ENCODE assay signal across 12 mouse cellular contexts in the genomic region with DNA sequence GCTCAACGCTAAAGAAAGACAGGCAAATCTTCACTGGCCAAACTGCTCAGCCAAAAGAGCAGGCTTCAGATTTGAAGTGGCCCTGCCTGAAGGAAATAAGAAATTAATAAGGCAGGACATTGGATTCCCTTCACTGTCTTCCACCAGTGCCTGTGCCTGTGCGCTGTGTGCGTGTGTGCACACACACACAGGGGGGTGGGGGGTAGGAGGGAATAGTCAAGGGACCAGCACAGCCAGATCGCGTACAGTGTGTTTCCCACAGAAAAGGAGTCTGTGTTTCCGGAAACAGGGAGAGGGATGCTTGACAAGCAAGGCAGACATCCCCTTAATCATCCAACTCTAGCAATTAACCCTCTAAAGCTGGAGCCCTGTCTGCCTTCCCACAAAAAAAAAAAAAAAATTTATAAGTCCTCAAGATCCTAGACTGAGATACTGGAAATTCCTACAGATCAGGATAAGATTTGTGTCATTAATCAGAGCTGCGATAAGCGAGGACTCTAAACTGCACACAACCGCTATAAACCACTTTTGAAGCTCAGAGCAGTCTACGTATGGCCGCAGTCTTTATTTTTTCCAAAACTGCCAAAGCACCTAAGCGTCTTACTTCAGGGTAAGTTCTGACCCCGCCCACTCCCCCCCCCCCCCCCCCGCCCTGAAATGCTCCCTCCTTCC. TPM values are rescaled to one million over a fixed set of nuclear protein-coding genes. Genes with fewer than 3 reads are reported as not detected.
DNase-seq lines count a peak whose midpoint lies in the region; ATAC-seq lines count a peak whose summit lies in the region.
"Had no signal": no experiment of that assay in that cellular context is flagged by ENCODE, and none has a peak within 500 bp of the region (broad histone marks: within the 10 kb centered on the region; RNA-seq: fewer than 3 reads in every experiment).

No protein-coding gene starts in this region.

- H3K9ac ChIP-seq in neural tube, embryonic 11.5 days (ENCODE audit: low read length): no peak overlapping the region
- no peak overlapping the region for H3K9ac ChIP-seq in liver, embryonic 16.5 days (ENCODE audit: low read depth, low read length)

- no peak overlapping the region for H3K4me2 ChIP-seq in neural tube, embryonic 11.5 days (ENCODE audit: low read depth)
- 0 out of 2 replicates have a peak overlapping the region, but pooled peaks have one; percentile 30 for H3K4me2 ChIP-seq in liver, embryonic 16.5 days (ENCODE audit: low read depth, low read length)

- ATAC-seq in neural tube, embryonic 11.5 days (ENCODE audit: insufficient read depth, low FRiP score, low TSS enrichment): peak; percentile 49; the same call in 1 of the 2 replicates
- ATAC-seq in liver, embryonic 16.5 days (ENCODE audit: low read depth): no peak

- no peak for DNase-seq in heart, embryonic 10.5 days (ENCODE audit: low spot score)
- DNase-seq in heart, postnatal 36 days: no peak
- no peak for DNase-seq in neural tube, embryonic 11.5 days (ENCODE audit: low spot score)
- no peak for DNase-seq in neural tube, embryonic 10.5 days (ENCODE audit: extremely low spot score, low spot score)
- DNase-seq in frontal cortex, adult 2 months (ENCODE audit: extremely low spot score in 1 of 2, low spot score in 1 of 2): no peak
- no peak for DNase-seq in right cerebral cortex, adult 2 months (ENCODE audit: low spot score in 2 of 2)
- no peak for DNase-seq in layer of hippocampus, adult 9-11 months
- DNase-seq: right cerebral cortex, postnatal 14 days had no signal

- H3K27me3 ChIP-seq in heart, embryonic 10.5 days (ENCODE audit: insufficient read depth, poor library complexity, severe bottlenecking): no peaks in the 10 kb centered on the region
- no peaks in the 10 kb centered on the region for H3K27me3 ChIP-seq in neural tube, embryonic 11.5 days (ENCODE audit: control insufficient read depth, insufficient read depth, low read length)
- no peaks in the 10 kb centered on the region for H3K27me3 ChIP-seq in liver, embryonic 16.5 days (ENCODE audit: control insufficient read depth, insufficient read depth, low read depth, low read length)
- H3K27me3 ChIP-seq: Patski had no signal

- peaks cover 5% of the 10 kb centered on the region for H3K4me1 ChIP-seq in heart, embryonic 10.5 days
- no peaks in the 10 kb centered on the region for H3K4me1 ChIP-seq in neural tube, embryonic 11.5 days (ENCODE audit: control insufficient read depth, insufficient read depth, low read length)
- H3K4me1 ChIP-seq in liver, embryonic 16.5 days (ENCODE audit: control insufficient read depth, low read depth, low read length): no peaks in the 10 kb centered on the region

- peak overlapping the region; percentile 58 for H3K4me3 ChIP-seq in heart, embryonic 10.5 days
- no peak overlapping the region for H3K4me3 ChIP-seq in neural tube, embryonic 11.5 days (ENCODE audit: low read depth, low read length)
- H3K4me3 ChIP-seq in liver, embryonic 16.5 days (ENCODE audit: low read depth, low read length): no peak overlapping the region

- H3K9me3 ChIP-seq in heart, embryonic 10.5 days: no peaks in the 10 kb centered on the region
- no peaks in the 10 kb centered on the region for H3K9me3 ChIP-seq in neural tube, embryonic 11.5 days (ENCODE audit: control insufficient read depth, low read length)
- H3K9me3 ChIP-seq in liver, embryonic 16.5 days (replicated peaks; ENCODE audit: control insufficient read depth, low read length): no peaks in the 10 kb centered on the region

- H3K36me3 ChIP-seq in heart, embryonic 10.5 days: no peaks in the 10 kb centered on the region
- H3K36me3 ChIP-seq in neural tube, embryonic 11.5 days (ENCODE audit: control insufficient read depth, insufficient read depth, low read length): no peaks in the 10 kb centered on the region
- H3K36me3 ChIP-seq in liver, embryonic 16.5 days (ENCODE audit: control insufficient read depth, insufficient read depth): no peaks in the 10 kb centered on the region

- H3K27ac ChIP-seq in heart, embryonic 10.5 days: no peak overlapping the region
- H3K27ac ChIP-seq in neural tube, embryonic 11.5 days (ENCODE audit: low read depth, low read length): no peak overlapping the region
- no peak overlapping the region for H3K27ac ChIP-seq in liver, embryonic 16.5 days (ENCODE audit: low read length)

- intact Hi-C loops in heart, postnatal 36 days (cut with DNase I): no loop called here

- WGBS in heart, embryonic 10.5 days: 38% methylated on average over 14 of the region's 14 CpGs
- 51% methylated on average over 12 of the region's 14 CpGs for WGBS in neural tube, embryonic 11.5 days
- 38% methylated on average over 13 of the region's 14 CpGs for WGBS in liver, embryonic 16.5 days (ENCODE audit: insufficient replicate concordance)

RNA-seq across cellular contexts. Expression of a gene that starts 15.0 kb away (rescaled TPM):
- not detected in 2 replicates for polyA plus RNA-seq in heart, embryonic 10.5 days (2016; fragmentation: Nextera tagmentation; extraction: Ambion mirVana)
- not detected for total RNA-seq in heart, postnatal 36 days (2021)
- not detected in 2 replicates for polyA plus RNA-seq in neural tube, embryonic 11.5 days (2014; fragmentation: Nextera tagmentation; extraction: Ambion mirVana)
- polyA plus RNA-seq in liver, embryonic 16.5 days (2015; fragmentation: Nextera tagmentation; extraction: Ambion mirVana): not detected in 2 replicates
- 2.0 and 2.6 TPM in 2 replicates for polyA plus RNA-seq in frontal cortex, adult 2 months (2012; rRNA removed)
- total RNA-seq: megakaryocyte, adult 5-6 weeks had no signal
- polyA plus RNA-seq: Patski; thymus, postnatal 0 days had no signal
